Comparison of ENCODE assay signal across 8 mouse cellular contexts in genomic region chr2:105224134-105224986, GRCm38 (mm10). TPM values are rescaled to one million over a fixed set of nuclear protein-coding genes. Genes with fewer than 3 reads are reported as not detected.
A peak's percentile ranks its signal among the peaks of the same experiment; 100 is the strongest.
DNase-seq lines count a peak whose midpoint lies in the region; ATAC-seq and TF ChIP-seq lines count a peak whose summit lies in the region.

Gene Them7, plus strand, starts transcription at chr2:105224320.

- no peaks in the 10 kb centered on the region for H3K4me1 ChIP-seq in cerebellum, adult 2 months (ENCODE audit: control insufficient read depth, insufficient read depth, low read length)
- peaks cover 19 to 44% of the 10 kb centered on the region in 2 experiments for H3K4me1 ChIP-seq in heart, embryonic 14.5 days (ENCODE audit: control insufficient read depth in 2 of 2, insufficient read depth in 2 of 2, low read length in 2 of 2)
- peaks cover 4% of the 10 kb centered on the region; the same call in 1 of the 2 replicates for H3K4me1 ChIP-seq in kidney, postnatal 0 days (replicated peaks; ENCODE audit: insufficient read depth, low read length)
- peaks cover 6% of the 10 kb centered on the region for H3K4me1 ChIP-seq in midbrain, embryonic 12.5 days

- H3K4me3 ChIP-seq in cerebellum, adult 2 months (replicated peaks; ENCODE audit: insufficient read depth, low read depth, low read length) = no peak within 1 kb of the TSS
- peak within 1 kb of the TSS; percentile 47 to 49 for H3K4me3 ChIP-seq in heart, embryonic 14.5 days (ENCODE audit: control insufficient read depth in 1 of 2, insufficient read depth in 1 of 2, low read depth in 1 of 2, low read length in 2 of 2)
- peak within 1 kb of the TSS; percentile 32 for H3K4me3 ChIP-seq in kidney, postnatal 0 days (replicated peaks; ENCODE audit: low read depth, low read length)
- H3K4me3 ChIP-seq in midbrain, embryonic 12.5 days = peak within 1 kb of the TSS; percentile 41

- no peak for TF ChIP-seq POLR2A in cerebellum, adult 2 months (IDR thresholded peaks at IDR 0.05; ENCODE audit: borderline replicate concordance, insufficient read depth, low read length)

- DNase-seq in cerebellum, postnatal 10 days = peak; percentile 19 to 34
- no peak for DNase-seq in cerebellum, adult 2 months
- peak; percentile 83 for DNase-seq in embryo, embryonic 10.5 days (ENCODE audit: low spot score)
- peak; percentile 72 for DNase-seq in kidney, postnatal 0 days (ENCODE audit: low spot score)
- DNase-seq in T-cell, adult 2 months (ENCODE audit: low spot score) = no peak
- DNase-seq in frontal cortex, postnatal 36 days (ENCODE audit: low spot score in 2 of 2) = no peak

- H3K36me3 ChIP-seq in heart, embryonic 14.5 days (ENCODE audit: control insufficient read depth, insufficient read depth, low read length) = no peaks in the 10 kb centered on the region
- no peaks in the 10 kb centered on the region for H3K36me3 ChIP-seq in kidney, postnatal 0 days (ENCODE audit: insufficient read depth, low read length)
- no peaks in the 10 kb centered on the region for H3K36me3 ChIP-seq in midbrain, embryonic 12.5 days

- WGBS in cerebellum, adult 2 months = 11% methylated on average over 38 of the region's 38 CpGs
- WGBS in heart, embryonic 14.5 days = 4% methylated on average over 38 of the region's 38 CpGs
- 4% methylated on average over 38 of the region's 38 CpGs for WGBS in kidney, postnatal 0 days
- WGBS in midbrain, embryonic 12.5 days = 4% methylated on average over 38 of the region's 38 CpGs

- H3K27me3 ChIP-seq in cerebellum, adult 2 months (ENCODE audit: control insufficient read depth, insufficient read depth, low read length) = peaks cover 2% of the 10 kb centered on the region; the same call in 1 of the 2 replicates
- H3K27me3 ChIP-seq in heart, embryonic 14.5 days (ENCODE audit: control insufficient read depth, insufficient read depth, low read length) = 0 out of 2 replicates have a peak, but pooled peaks cover 4% of the 10 kb centered on the region
- no peaks in the 10 kb centered on the region for H3K27me3 ChIP-seq in kidney, postnatal 0 days (ENCODE audit: insufficient read depth, low read length)
- H3K27me3 ChIP-seq in midbrain, embryonic 12.5 days = peaks cover 31% of the 10 kb centered on the region

- H3K9ac ChIP-seq in heart, embryonic 14.5 days (ENCODE audit: low read length) = peak within 1 kb of the TSS; percentile 67
- peak within 1 kb of the TSS; percentile 53 for H3K9ac ChIP-seq in kidney, postnatal 0 days (ENCODE audit: low read depth, low read length)
- H3K9ac ChIP-seq in midbrain, embryonic 12.5 days (replicated peaks) = peak within 1 kb of the TSS; percentile 47

- ATAC-seq in heart, embryonic 14.5 days (ENCODE audit: insufficient number of reproducible peaks, insufficient read depth, low FRiP score, low read depth) = 0 out of 2 replicates have a peak, but pooled peaks have one; percentile 37
- peak; percentile 88 for ATAC-seq in kidney, postnatal 0 days (replicated peaks; ENCODE audit: low FRiP score, low read depth)
- no peak for ATAC-seq in midbrain, embryonic 12.5 days (ENCODE audit: low FRiP score, low read depth)

- no peak within 1 kb of the TSS for H3K27ac ChIP-seq in cerebellum, adult 2 months (ENCODE audit: insufficient read depth, low read length)
- no peak within 1 kb of the TSS for H3K27ac ChIP-seq in heart, embryonic 14.5 days (replicated peaks in 1 of 2; ENCODE audit: control insufficient read depth in 1 of 2, insufficient read depth in 1 of 2, low read depth in 2 of 2, low read length in 2 of 2)
- H3K27ac ChIP-seq in kidney, postnatal 0 days = peak within 1 kb of the TSS; percentile 65; the same call in 1 of the 2 replicates
- H3K27ac ChIP-seq in midbrain, embryonic 12.5 days (replicated peaks) = no peak within 1 kb of the TSS

- H3K9me3 ChIP-seq in heart, embryonic 14.5 days (ENCODE audit: control insufficient read depth, low read length) = no peaks in the 10 kb centered on the region
- H3K9me3 ChIP-seq in kidney, postnatal 0 days (replicated peaks; ENCODE audit: low read length) = no peaks in the 10 kb centered on the region
- no peaks in the 10 kb centered on the region for H3K9me3 ChIP-seq in midbrain, embryonic 12.5 days

- H3K4me2 ChIP-seq in heart, embryonic 14.5 days (ENCODE audit: low read length) = peak within 1 kb of the TSS; percentile 81
- peak within 1 kb of the TSS; percentile 68 for H3K4me2 ChIP-seq in kidney, postnatal 0 days (ENCODE audit: low read length)
- peak within 1 kb of the TSS; percentile 78 for H3K4me2 ChIP-seq in midbrain, embryonic 12.5 days (replicated peaks)

- TF ChIP-seq CTCF in cerebellum, adult 2 months (IDR thresholded peaks at IDR 0.05; ENCODE audit: borderline replicate concordance, insufficient read depth, low read depth, low read length) = no peak
- TF ChIP-seq CTCF in kidney, postnatal 0 days (IDR thresholded peaks at IDR 0.05; ENCODE audit: low read depth) = no peak

RNA-seq across cellular contexts. Expression of gene Them7, which starts in this region (rescaled TPM):
- polyA plus RNA-seq in cerebellum, adult 2 months (2012; rRNA removed) = 0.18 and 0.19 TPM in 2 replicates
- 0.67 and 1.1 TPM in 2 replicates for polyA plus RNA-seq in heart, embryonic 14.5 days (2014; fragmentation: Nextera tagmentation; extraction: Ambion mirVana)
- polyA plus RNA-seq in kidney, postnatal 0 days (2015; fragmentation: Nextera tagmentation; extraction: Ambion mirVana) = 21.3 and 23.2 TPM in 2 replicates
- 0.11 TPM in 1 of 2 replicates, not detected in the other for polyA plus RNA-seq in midbrain, embryonic 12.5 days (2016; fragmentation: Nextera tagmentation; extraction: Ambion mirVana)

Comparison
In these comparisons a context has a peak if more than half of its experiments do, and no peak if none do; other contexts are left out.
1. RNA of gene Them7 (polyA plus RNA-seq): 21.3 to 23.2 TPM in kidney, postnatal 0 days; 0.67 to 1.1 TPM in heart, embryonic 14.5 days, 0.18 to 0.19 TPM in cerebellum, adult 2 months and 0.11 TPM in midbrain, embryonic 12.5 days; every median in the first group is over 10 times any median in the second.
2. DNase-seq: peak in cerebellum, postnatal 10 days (2 of 2), embryo, embryonic 10.5 days (single experiment) and kidney, postnatal 0 days (single experiment); none in cerebellum, adult 2 months (0 of 2), T-cell, adult 2 months (single experiment) and frontal cortex, postnatal 36 days (0 of 2).
3. Peak in every context shown above with its lines, with median percentiles within 50 percentile points of each other: H3K4me2 ChIP-seq and H3K9ac ChIP-seq.